Mouse (Mus musculus) C2C12 (cell line): ENCODE measurements around the gene Oxnad1.

Experiments
- CTCF ChIP-seq: IDR thresholded peaks from one replicate; pipeline ENCODE4 v1.5.1; 2011; ENCODE audit not compliant: control insufficient read depth, insufficient read depth, insufficient read length
- FOSL1 ChIP-seq: IDR thresholded peaks from one replicate; pipeline ENCODE4 v1.8.0; 2011; ENCODE audit warnings: mild to moderate bottlenecking, low read length; ENCODE audit not compliant: poor library complexity, insufficient read depth, severe bottlenecking
- MYOD1 ChIP-seq: IDR thresholded peaks from one replicate; pipeline ENCODE4 v1.6.1; 2011; ENCODE audit warnings: low read depth; ENCODE audit not compliant: control insufficient read depth, insufficient read length

- TF ChIP-seq CTCF (no peak), FOSL1 (no peak), MYOD1 (no peak)
These were observed 48.7 kb upstream of the Oxnad1 start for GRCm38 (mm10) chr14:32036482-32036881.
